Mouse (Mus musculus): Measurements from ENCODE around the gene AL732309.1. TPM values are rescaled to one million over a fixed set of nuclear protein-coding genes. Genes with fewer than 3 reads are reported as not detected.

Gene AL732309.1
- polyA plus RNA-seq, 1 experiment from 2014 or later: 4.3 TPM

GRCm38 (mm10) chr2:25267746-25268309 lies 21.2 kb upstream of the AL732309.1 start:
- Histone ChIP-seq H3K9ac (replicated peaks; ENCODE audit: low read depth) (no peak overlapping the region), H3K4me2 (replicated peaks; ENCODE audit: low read depth, low read length) (no peak overlapping the region), H3K27ac (ENCODE audit: low read length) (no peak overlapping the region), H3K36me3 (ENCODE audit: insufficient read depth, low read length) (no peaks in the 10 kb centered on the region), H3K27me3 (replicated peaks; ENCODE audit: insufficient read depth, low read length) (no peaks in the 10 kb centered on the region), H3K4me1 (ENCODE audit: insufficient read depth, low read depth, low read length) (peaks cover 25% of the 10 kb centered on the region; the same call in 1 of the 2 replicates), H3K4me3 (ENCODE audit: low read depth, low read length) (no peak overlapping the region), H3K9me3 (ENCODE audit: low read length) (no peaks in the 10 kb centered on the region)
- TF ChIP-seq EP300 (IDR thresholded peaks at IDR 0.05): no peak
- no peak for TF ChIP-seq CTCF (IDR thresholded peaks at IDR 0.05)
- ATAC-seq (no peak), DNase-seq (ENCODE audit: low spot score) (no peak)
- WGBS: 75% methylated on average over 4 of the region's 4 CpGs

- H3K36me3 ChIP-seq (ENCODE audit: insufficient read depth, low read length): no peaks in the 10 kb centered on the region
- H3K27ac ChIP-seq (ENCODE audit: low read length): no peak overlapping the region
- TF ChIP-seq CTCF (IDR thresholded peaks at IDR 0.05) (no peak), EP300 (IDR thresholded peaks at IDR 0.05) (no peak)
- no peaks in the 10 kb centered on the region for H3K9me3 ChIP-seq (ENCODE audit: low read length)
- H3K4me1 ChIP-seq (ENCODE audit: insufficient read depth, low read depth, low read length): peaks cover 24% of the 10 kb centered on the region; the same call in 1 of the 2 replicates
- DNase-seq (ENCODE audit: low spot score): no peak
- H3K9ac ChIP-seq (replicated peaks; ENCODE audit: low read depth): no peak overlapping the region
- no peak overlapping the region for H3K4me3 ChIP-seq (ENCODE audit: low read depth, low read length)
- no peaks in the 10 kb centered on the region for H3K27me3 ChIP-seq (replicated peaks; ENCODE audit: insufficient read depth, low read length)
- no peak overlapping the region for H3K4me2 ChIP-seq (replicated peaks; ENCODE audit: low read depth, low read length)
- no peak for ATAC-seq
Observed at GRCm38 (mm10) chr2:25267241-25267640, 20.6 kb upstream of the AL732309.1 start.

- 12% methylated on average over 2 of the region's 2 CpGs for WGBS
- Histone ChIP-seq H3K36me3 (ENCODE audit: insufficient read depth, low read length) (no peaks in the 10 kb centered on the region), H3K9ac (replicated peaks; ENCODE audit: low read depth) (0 out of 2 replicates have a peak overlapping the region, but pooled peaks have one; percentile 34), H3K9me3 (ENCODE audit: low read length) (no peaks in the 10 kb centered on the region), H3K4me3 (ENCODE audit: low read depth, low read length) (no peak overlapping the region), H3K4me1 (ENCODE audit: insufficient read depth, low read depth, low read length) (peaks cover 24% of the 10 kb centered on the region; the same call in 1 of the 2 replicates), H3K27me3 (replicated peaks; ENCODE audit: insufficient read depth, low read length) (no peaks in the 10 kb centered on the region), H3K4me2 (replicated peaks; ENCODE audit: low read depth, low read length) (no peak overlapping the region), H3K27ac (ENCODE audit: low read length) (peak overlapping the region; percentile 43; the same call in 1 of the 2 replicates)
- ATAC-seq (no peak), DNase-seq (ENCODE audit: low spot score) (no peak)
- TF ChIP-seq EP300 (IDR thresholded peaks at IDR 0.05): no peak
- TF ChIP-seq CTCF (IDR thresholded peaks at IDR 0.05): no peak
Observed at GRCm38 (mm10) chr2:25266720-25267119, 20.1 kb upstream of the AL732309.1 start.

DNA sequence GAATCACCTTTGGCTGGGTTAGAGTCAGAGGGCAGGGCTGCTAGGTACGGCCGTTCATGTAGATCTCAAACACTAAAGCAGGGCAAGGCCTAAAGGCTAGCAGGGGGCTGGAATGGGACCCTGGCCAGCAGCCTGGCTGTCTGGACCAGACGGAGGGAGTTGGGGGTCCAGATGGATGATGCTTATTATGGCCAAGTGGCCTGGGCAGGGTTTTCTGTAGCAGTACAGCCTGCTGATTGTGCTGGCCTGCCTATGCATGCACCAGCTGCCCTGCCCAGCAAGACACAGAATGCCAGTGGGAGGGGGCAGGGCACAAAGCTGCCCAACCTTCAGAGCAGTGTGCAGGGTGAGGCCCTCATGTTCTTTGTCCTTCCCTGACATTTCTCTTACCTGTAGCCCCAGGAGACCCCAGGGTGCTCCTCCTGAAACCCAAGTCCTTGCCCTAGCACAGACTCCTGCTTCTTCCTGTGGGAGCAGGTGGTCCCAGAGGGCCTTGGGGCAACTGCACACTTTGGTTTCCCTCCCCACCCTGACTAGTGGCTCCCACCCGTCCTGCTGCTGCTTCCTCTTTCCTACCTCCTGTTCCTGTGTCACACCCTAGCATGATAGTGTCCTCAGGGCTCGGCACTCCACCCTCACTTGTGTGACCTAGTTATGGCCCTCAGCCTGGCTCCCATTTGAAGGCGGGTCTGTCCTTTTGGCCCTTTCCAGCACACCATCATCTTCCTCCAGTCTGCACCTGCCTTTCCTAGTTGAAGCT lies 19.4 kb upstream of the AL732309.1 start:
- Histone ChIP-seq H3K27me3 (replicated peaks; ENCODE audit: insufficient read depth, low read length) (no peaks in the 10 kb centered on the region), H3K9ac (replicated peaks; ENCODE audit: low read depth) (0 out of 2 replicates have a peak overlapping the region, but pooled peaks have one; percentile 34), H3K27ac (ENCODE audit: low read length) (peak overlapping the region; percentile 43; the same call in 1 of the 2 replicates), H3K4me2 (replicated peaks; ENCODE audit: low read depth, low read length) (no peak overlapping the region), H3K4me1 (ENCODE audit: insufficient read depth, low read depth, low read length) (peaks cover 18% of the 10 kb centered on the region; the same call in 1 of the 2 replicates), H3K9me3 (ENCODE audit: low read length) (no peaks in the 10 kb centered on the region), H3K36me3 (ENCODE audit: insufficient read depth, low read length) (no peaks in the 10 kb centered on the region), H3K4me3 (ENCODE audit: low read depth, low read length) (no peak overlapping the region)
- TF ChIP-seq CTCF (IDR thresholded peaks at IDR 0.05) (no peak), EP300 (IDR thresholded peaks at IDR 0.05) (no peak)
- 54% methylated on average over 6 of the region's 6 CpGs for WGBS
- DNase-seq (ENCODE audit: low spot score): peak; percentile 54
- no peak for ATAC-seq

DNA sequence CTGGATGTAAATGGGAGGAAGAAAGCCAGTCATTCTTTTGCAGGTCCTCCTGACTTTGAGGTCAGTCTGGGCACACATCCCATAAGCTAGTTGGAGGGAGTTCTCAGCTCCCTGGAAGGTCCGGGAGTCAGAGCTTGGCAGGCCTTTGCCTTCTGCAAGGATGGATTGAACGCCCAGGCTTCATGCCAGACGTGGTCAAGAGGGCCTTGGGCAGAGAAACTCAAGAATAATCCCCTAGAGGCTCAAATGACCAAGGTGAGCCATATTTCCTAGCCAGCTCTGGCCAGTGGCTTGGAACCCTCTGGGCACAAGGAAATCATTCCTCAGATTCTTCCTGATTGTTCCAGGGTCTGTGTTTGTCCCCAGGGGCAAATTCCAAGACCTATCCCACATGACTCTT lies 18.2 kb upstream of the AL732309.1 start:
- DNase-seq (ENCODE audit: low spot score): no peak
- WGBS: 45% methylated on average over 3 of the region's 3 CpGs
- H3K36me3 ChIP-seq (ENCODE audit: insufficient read depth, low read length): no peaks in the 10 kb centered on the region
- no peak overlapping the region for H3K4me2 ChIP-seq (replicated peaks; ENCODE audit: low read depth, low read length)
- no peaks in the 10 kb centered on the region for H3K27me3 ChIP-seq (replicated peaks; ENCODE audit: insufficient read depth, low read length)
- no peak overlapping the region for H3K9ac ChIP-seq (replicated peaks; ENCODE audit: low read depth)
- H3K27ac ChIP-seq (ENCODE audit: low read length): no peak overlapping the region
- H3K9me3 ChIP-seq (ENCODE audit: low read length): no peaks in the 10 kb centered on the region
- no peak overlapping the region for H3K4me3 ChIP-seq (ENCODE audit: low read depth, low read length)
- H3K4me1 ChIP-seq (ENCODE audit: insufficient read depth, low read depth, low read length): peaks cover 14% of the 10 kb centered on the region; the same call in 1 of the 2 replicates
- TF ChIP-seq CTCF (IDR thresholded peaks at IDR 0.05) (no peak), EP300 (IDR thresholded peaks at IDR 0.05) (no peak)
- ATAC-seq: no peak

DNA sequence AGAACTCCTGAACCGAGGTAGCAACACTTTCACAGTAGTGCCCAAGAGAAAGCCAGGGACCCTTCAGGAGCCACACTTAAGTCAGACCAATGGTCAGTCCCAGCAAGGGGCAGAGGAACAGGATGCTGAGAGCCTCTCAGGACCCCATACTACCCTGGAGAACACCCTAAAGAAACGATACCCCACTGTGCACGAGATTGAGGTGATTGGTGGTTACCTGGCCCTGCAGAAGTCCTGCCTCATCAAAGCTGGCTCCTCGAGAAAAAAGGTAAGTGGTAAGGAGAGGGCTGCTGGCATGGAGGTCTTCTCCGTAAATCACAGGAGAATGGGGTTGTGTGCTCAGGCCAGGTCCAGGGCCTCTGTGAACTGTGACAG lies 17.6 kb upstream of the AL732309.1 start:
- Histone ChIP-seq H3K9ac (replicated peaks; ENCODE audit: low read depth) (no peak overlapping the region), H3K4me1 (ENCODE audit: insufficient read depth, low read depth, low read length) (peaks cover 14% of the 10 kb centered on the region; the same call in 1 of the 2 replicates), H3K4me2 (replicated peaks; ENCODE audit: low read depth, low read length) (no peak overlapping the region), H3K27me3 (replicated peaks; ENCODE audit: insufficient read depth, low read length) (no peaks in the 10 kb centered on the region), H3K9me3 (ENCODE audit: low read length) (no peaks in the 10 kb centered on the region), H3K27ac (ENCODE audit: low read length) (no peak overlapping the region), H3K36me3 (ENCODE audit: insufficient read depth, low read length) (no peaks in the 10 kb centered on the region), H3K4me3 (ENCODE audit: low read depth, low read length) (no peak overlapping the region)
- no peak for DNase-seq (ENCODE audit: low spot score)
- WGBS: 79% methylated on average over 5 of the region's 5 CpGs
- TF ChIP-seq EP300 (IDR thresholded peaks at IDR 0.05) (no peak), CTCF (IDR thresholded peaks at IDR 0.05) (no peak)
- ATAC-seq: no peak
